Mouse (Mus musculus) forebrain, embryonic 15.5 days (tissue): Measurements from ENCODE around the gene Rere. TPM values are rescaled to one million over a fixed set of nuclear protein-coding genes. Genes with fewer than 3 reads are reported as not detected.

Experiments used
- ATAC-seq: fragments of 200-750 bp; cut with Nextera tagmentation; replicated peaks from 2 replicates; pipeline ENCODE4 v1.8.0; 2017; ENCODE audit warnings: mild to moderate bottlenecking, moderate TSS enrichment, moderate library complexity
- H3K27ac ChIP-seq: fragments of 300-500 bp; sonication (generic); replicated peaks from 2 replicates; pipeline ENCODE4 v1.5.1; 2015; ENCODE audit warnings: mild to moderate bottlenecking, inconsistent platforms
- H3K27me3 ChIP-seq: fragments of 300-500 bp; sonication (generic); 2 replicates; pipeline ENCODE4 v1.6.1; 2015; ENCODE audit warnings: inconsistent platforms
- H3K36me3 ChIP-seq: fragments of 300-500 bp; sonication (generic); 2 replicates; pipeline ENCODE4 v1.6.1; 2015; ENCODE audit warnings: mild to moderate bottlenecking, inconsistent platforms
- H3K4me1 ChIP-seq: fragments of 300-500 bp; sonication (generic); 2 replicates; pipeline ENCODE4 v1.6.1; 2015; ENCODE audit warnings: inconsistent platforms
- H3K4me2 ChIP-seq: fragments of 300-500 bp; sonication (generic); replicated peaks from 2 replicates; pipeline ENCODE4 v1.6.1; 2015; ENCODE audit warnings: mild to moderate bottlenecking, inconsistent platforms
- H3K4me3 ChIP-seq: fragments of 300-500 bp; sonication (generic); 2 replicates; pipeline ENCODE4 v1.5.1; 2015; ENCODE audit warnings: mild to moderate bottlenecking, inconsistent platforms
- H3K9ac ChIP-seq: fragments of 300-500 bp; sonication (generic); replicated peaks from 2 replicates; pipeline ENCODE4 v1.6.1; 2015; ENCODE audit warnings: mild to moderate bottlenecking, inconsistent platforms
- H3K9me3 ChIP-seq: fragments of 300-500 bp; sonication (generic); 2 replicates; pipeline ENCODE4 v1.6.1; 2016; ENCODE audit warnings: inconsistent platforms
- WGBS: fragments of 180-500 bp; shearing (Covaris S2); methylation state at CpG from one replicate; pipeline ENCODE4 v1.1.7; 2015; ENCODE audit warnings: mixed read lengths; 5-methylcytosine and 5-hydroxymethylcytosine counted together
- polyA plus RNA-seq: library from polyadenylated mRNA; unstranded; fragments of >200 nt; fragmentation: Nextera tagmentation; extraction: Ambion mirVana; gene quantifications from 2 replicates; pipeline ENCODE4 v1.2.1, GENCODE M21; 2015

Rere gene
- polyA plus RNA-seq, 1 experiment from 2014 or later = 26.6 TPM

- 79% methylated on average over 13 of the region's 13 CpGs for WGBS
- Histone ChIP-seq H3K27ac (no peak overlapping the region; the same call in 1 of the 2 replicates), H3K9ac (no peak overlapping the region), H3K4me2 (no peak overlapping the region), H3K27me3 (no peaks in the 10 kb centered on the region), H3K4me1 (peaks cover 66% of the 10 kb centered on the region), H3K36me3 (peaks cover 6% of the 10 kb centered on the region; the same call in 1 of the 2 replicates), H3K9me3 (no peaks in the 10 kb centered on the region), H3K4me3 (no peak overlapping the region)
- ATAC-seq = no peak
These were observed 120.6 kb downstream of the Rere start for GRCm38 (mm10) chr4:150401830-150402607.

GRCm38 (mm10) chr4:150402608-150402985 is 121.2 kb downstream of the Rere start:
- Histone ChIP-seq H3K27ac (no peak overlapping the region; the same call in 1 of the 2 replicates), H3K27me3 (no peaks in the 10 kb centered on the region), H3K4me3 (no peak overlapping the region), H3K36me3 (peaks cover 12% of the 10 kb centered on the region; the same call in 1 of the 2 replicates), H3K4me2 (no peak overlapping the region), H3K9ac (no peak overlapping the region), H3K9me3 (no peaks in the 10 kb centered on the region), H3K4me1 (peaks cover 60% of the 10 kb centered on the region)
- ATAC-seq = no peak
- WGBS = 59% methylated on average over 4 of the region's 4 CpGs

GRCm38 (mm10) chr4:150403941-150404340 is 122.5 kb downstream of the Rere start:
- Histone ChIP-seq H3K27ac (peak overlapping the region; percentile 74; the same call in 1 of the 2 replicates), H3K9ac (no peak overlapping the region), H3K36me3 (peaks cover 21% of the 10 kb centered on the region; the same call in 1 of the 2 replicates), H3K9me3 (no peaks in the 10 kb centered on the region), H3K27me3 (no peaks in the 10 kb centered on the region), H3K4me1 (peaks cover 49% of the 10 kb centered on the region), H3K4me2 (no peak overlapping the region), H3K4me3 (no peak overlapping the region)
- 64% methylated on average over 11 of the region's 11 CpGs for WGBS
- no peak for ATAC-seq

GRCm38 (mm10) chr4:150404583-150404982 is 123.1 kb downstream of the Rere start:
- Histone ChIP-seq H3K4me3 (no peak overlapping the region), H3K27me3 (no peaks in the 10 kb centered on the region), H3K4me1 (peaks cover 47% of the 10 kb centered on the region), H3K36me3 (peaks cover 21% of the 10 kb centered on the region; the same call in 1 of the 2 replicates), H3K27ac (peak overlapping the region; percentile 74), H3K9me3 (no peaks in the 10 kb centered on the region), H3K9ac (no peak overlapping the region), H3K4me2 (no peak overlapping the region)
- WGBS = 26% methylated on average over 6 of the region's 6 CpGs
- ATAC-seq = no peak

GRCm38 (mm10) chr4:150405786-150406185 is 124.3 kb downstream of the Rere start:
- H3K4me3 ChIP-seq = no peak overlapping the region
- WGBS = 64% methylated on average over 5 of the region's 5 CpGs
- H3K4me1 ChIP-seq = peaks cover 44% of the 10 kb centered on the region
- no peak overlapping the region for H3K4me2 ChIP-seq
- no peaks in the 10 kb centered on the region for H3K27me3 ChIP-seq
- no peaks in the 10 kb centered on the region for H3K9me3 ChIP-seq
- ATAC-seq = no peak
- H3K36me3 ChIP-seq = peaks cover 21% of the 10 kb centered on the region; the same call in 1 of the 2 replicates
- no peak overlapping the region for H3K9ac ChIP-seq
- no peak overlapping the region; the same call in 1 of the 2 replicates for H3K27ac ChIP-seq

- Histone ChIP-seq H3K9ac (no peak overlapping the region), H3K4me1 (peaks cover 44% of the 10 kb centered on the region), H3K9me3 (no peaks in the 10 kb centered on the region), H3K36me3 (peaks cover 21% of the 10 kb centered on the region; the same call in 1 of the 2 replicates), H3K4me2 (no peak overlapping the region), H3K27me3 (no peaks in the 10 kb centered on the region), H3K27ac (no peak overlapping the region), H3K4me3 (no peak overlapping the region)
- no peak for ATAC-seq
- 72% methylated on average over 21 of the region's 21 CpGs for WGBS
These were observed 124.9 kb downstream of the Rere start for GRCm38 (mm10) chr4:150406320-150406719.

GRCm38 (mm10) chr4:150406821-150407220 is 125.4 kb downstream of the Rere start:
- H3K4me3 ChIP-seq = no peak overlapping the region
- H3K4me2 ChIP-seq = no peak overlapping the region
- peaks cover 40% of the 10 kb centered on the region for H3K4me1 ChIP-seq
- WGBS = 94% methylated on average over 6 of the region's 6 CpGs
- H3K27me3 ChIP-seq = no peaks in the 10 kb centered on the region
- no peak for ATAC-seq
- no peak overlapping the region for H3K9ac ChIP-seq
- peaks cover 21% of the 10 kb centered on the region; the same call in 1 of the 2 replicates for H3K36me3 ChIP-seq
- no peak overlapping the region for H3K27ac ChIP-seq
- no peaks in the 10 kb centered on the region for H3K9me3 ChIP-seq

- Histone ChIP-seq H3K36me3 (no peaks in the 10 kb centered on the region), H3K27ac (no peak overlapping the region), H3K27me3 (no peaks in the 10 kb centered on the region), H3K4me1 (peaks cover 14% of the 10 kb centered on the region), H3K4me2 (no peak overlapping the region), H3K9ac (no peak overlapping the region), H3K4me3 (no peak overlapping the region), H3K9me3 (no peaks in the 10 kb centered on the region)
- no peak for ATAC-seq
- WGBS = 81% methylated on average over 5 of the region's 5 CpGs
These were observed 132.8 kb downstream of the Rere start for GRCm38 (mm10) chr4:150414296-150414695.

- no peaks in the 10 kb centered on the region for H3K27me3 ChIP-seq
- ATAC-seq = no peak
- no peaks in the 10 kb centered on the region for H3K9me3 ChIP-seq
- no peak overlapping the region for H3K9ac ChIP-seq
- H3K4me1 ChIP-seq = peaks cover 11% of the 10 kb centered on the region
- no peak overlapping the region for H3K27ac ChIP-seq
- no peak overlapping the region for H3K4me2 ChIP-seq
- H3K36me3 ChIP-seq = no peaks in the 10 kb centered on the region
- H3K4me3 ChIP-seq = no peak overlapping the region
- WGBS = 81% methylated on average over 1 of the region's 1 CpGs
These were observed 133.3 kb downstream of the Rere start for GRCm38 (mm10) chr4:150414759-150415158.

- Histone ChIP-seq H3K36me3 (no peaks in the 10 kb centered on the region), H3K4me2 (no peak overlapping the region), H3K9me3 (no peaks in the 10 kb centered on the region), H3K4me1 (peaks cover 12% of the 10 kb centered on the region), H3K9ac (no peak overlapping the region), H3K4me3 (no peak overlapping the region), H3K27me3 (no peaks in the 10 kb centered on the region), H3K27ac (no peak overlapping the region)
- no peak for ATAC-seq
- 46% methylated on average over 10 of the region's 10 CpGs for WGBS
These were observed 134.0 kb downstream of the Rere start for GRCm38 (mm10) chr4:150415227-150415969.

- no peaks in the 10 kb centered on the region for H3K36me3 ChIP-seq
- H3K9me3 ChIP-seq = no peaks in the 10 kb centered on the region
- ATAC-seq = no peak
- peak overlapping the region; percentile 31; the same call in 1 of the 2 replicates for H3K27ac ChIP-seq
- WGBS = 79% methylated on average over 10 of the region's 10 CpGs
- peaks cover 15% of the 10 kb centered on the region for H3K4me1 ChIP-seq
- H3K4me2 ChIP-seq = no peak overlapping the region
- no peaks in the 10 kb centered on the region for H3K27me3 ChIP-seq
- H3K4me3 ChIP-seq = no peak overlapping the region
- no peak overlapping the region for H3K9ac ChIP-seq
These were observed 139.3 kb downstream of the Rere start for GRCm38 (mm10) chr4:150420576-150421263.
